In genomic region chr2:174662593-174662992, GRCm38 (mm10) we compare ENCODE assay signal across 28 mouse cellular contexts. TPM values are rescaled to one million over a fixed set of nuclear protein-coding genes. Genes with fewer than 3 reads are reported as not detected.
"Had no signal": no experiment of that assay in that cellular context is flagged by ENCODE, and none has a peak within 500 bp of the region (broad histone marks: within the 10 kb centered on the region; RNA-seq: fewer than 3 reads in every experiment).

No protein-coding gene starts in this region.

- ATAC-seq: hindbrain, postnatal 0 days; intestine, embryonic 16.5 days; liver, embryonic 12.5 days had no signal

- H3K4me1 ChIP-seq: heart, embryonic 13.5 days; heart, embryonic 15.5 days; hindbrain, embryonic 15.5 days; limb, embryonic 15.5 days; liver, embryonic 12.5 days had no signal

- H3K27ac ChIP-seq: heart, adult 2 months; heart, embryonic 13.5 days; heart, embryonic 15.5 days; hindbrain, embryonic 13.5 days; hindbrain, embryonic 15.5 days; hindbrain, postnatal 0 days; kidney, embryonic 15.5 days; kidney, postnatal 0 days; limb, embryonic 13.5 days; limb, embryonic 15.5 days; liver, embryonic 12.5 days; liver, embryonic 14.5 days had no signal

- H3K4me3 ChIP-seq: heart, adult 2 months; heart, embryonic 13.5 days; heart, embryonic 15.5 days; hindbrain, embryonic 13.5 days; hindbrain, embryonic 15.5 days; kidney, embryonic 15.5 days; limb, embryonic 13.5 days; limb, embryonic 15.5 days; liver, embryonic 12.5 days had no signal

- H3K9ac ChIP-seq: heart, embryonic 13.5 days; heart, embryonic 15.5 days; hindbrain, embryonic 13.5 days; hindbrain, embryonic 15.5 days; kidney, embryonic 15.5 days; limb, embryonic 13.5 days; limb, embryonic 15.5 days; liver, embryonic 12.5 days; liver, embryonic 14.5 days had no signal

- H3K4me2 ChIP-seq: heart, embryonic 11.5 days; heart, embryonic 13.5 days; heart, embryonic 15.5 days; hindbrain, embryonic 13.5 days; hindbrain, embryonic 15.5 days; kidney, embryonic 15.5 days; limb, embryonic 13.5 days; limb, embryonic 15.5 days; liver, embryonic 12.5 days had no signal

- H3K27me3 ChIP-seq: heart, embryonic 13.5 days; heart, embryonic 15.5 days; hindbrain, embryonic 13.5 days; hindbrain, embryonic 15.5 days; kidney, embryonic 15.5 days; limb, embryonic 13.5 days; limb, embryonic 15.5 days had no signal

- H3K36me3 ChIP-seq: heart, embryonic 13.5 days; heart, embryonic 15.5 days; hindbrain, embryonic 13.5 days; hindbrain, embryonic 15.5 days; kidney, embryonic 15.5 days; limb, embryonic 13.5 days; limb, embryonic 15.5 days; liver, embryonic 12.5 days had no signal

- H3K9me3 ChIP-seq: heart, embryonic 13.5 days; heart, embryonic 15.5 days; hindbrain, embryonic 13.5 days; hindbrain, embryonic 15.5 days; kidney, embryonic 15.5 days; limb, embryonic 13.5 days; limb, embryonic 15.5 days; liver, embryonic 12.5 days had no signal

- DNase-seq: gastrocnemius, postnatal 14 days; gastrocnemius, postnatal 36 days; heart, adult 2 months; heart, postnatal 14 days; heart, postnatal 36 days; kidney, adult 11 months; kidney, adult 2 months; kidney, adult 9 months; kidney, postnatal 14 days; kidney, postnatal 36 days; layer of hippocampus, postnatal 36 days; left cerebral cortex, postnatal 4 days; lung, adult 18-20 months had no signal

RNA-seq across cellular contexts. Expression of gene Zfp831, which starts 19.3 kb away (rescaled TPM):
- polyA plus RNA-seq: heart, embryonic 11.5 days; hindbrain, embryonic 11.5 days; hindbrain, embryonic 13.5 days; hindbrain, postnatal 0 days; intestine, embryonic 14.5 days; kidney, embryonic 15.5 days; kidney, postnatal 0 days; limb, embryonic 15.5 days had no signal
